Mouse (Mus musculus): Measurements from ENCODE around the gene Lrig3.

The Lrig3 gene

GRCm38 (mm10) chr10:125965968-125966480 is at the start of gene Lrig3:
TSS of gene Lrig3 (plus strand) at chr10:125966168.
- no peak for DNase-seq (ENCODE audit: low spot score)

GRCm38 (mm10) chr10:125916781-125917180 is 49.2 kb upstream of the Lrig3 start:
- no peak for DNase-seq (ENCODE audit: low spot score)

GRCm38 (mm10) chr10:125917436-125917871 is 48.5 kb upstream of the Lrig3 start:
- DNase-seq (ENCODE audit: low spot score), result no peak

- no peak for DNase-seq (ENCODE audit: low spot score)
Measured at GRCm38 (mm10) chr10:125918994-125919393, 47.0 kb upstream of the Lrig3 start.

- DNase-seq (ENCODE audit: low spot score), result no peak
Measured at GRCm38 (mm10) chr10:125921654-125922446, 44.1 kb upstream of the Lrig3 start.

- no peak for DNase-seq (ENCODE audit: low spot score)
Measured at GRCm38 (mm10) chr10:125929961-125930360, 36.0 kb upstream of the Lrig3 start.

GRCm38 (mm10) chr10:125933388-125933787 is 32.6 kb upstream of the Lrig3 start:
- no peak for DNase-seq (ENCODE audit: low spot score)

GRCm38 (mm10) chr10:125934095-125934494 is 31.9 kb upstream of the Lrig3 start:
- DNase-seq (ENCODE audit: low spot score), result no peak

- DNase-seq (ENCODE audit: low spot score), result no peak
Measured at GRCm38 (mm10) chr10:125937517-125938497, 28.2 kb upstream of the Lrig3 start.

GRCm38 (mm10) chr10:125938528-125939402 is 27.2 kb upstream of the Lrig3 start:
- no peak for DNase-seq (ENCODE audit: low spot score)

- DNase-seq (ENCODE audit: low spot score), result no peak
Measured at GRCm38 (mm10) chr10:125940316-125941059, 25.5 kb upstream of the Lrig3 start.

- DNase-seq (ENCODE audit: low spot score), result no peak
Measured at GRCm38 (mm10) chr10:125943098-125943497, 22.9 kb upstream of the Lrig3 start.

GRCm38 (mm10) chr10:125944762-125945504 is 21.0 kb upstream of the Lrig3 start:
- DNase-seq (ENCODE audit: low spot score), result no peak

GRCm38 (mm10) chr10:125948842-125949474 is 17.0 kb upstream of the Lrig3 start:
- DNase-seq (ENCODE audit: low spot score), result no peak

GRCm38 (mm10) chr10:125951633-125952032 is 14.3 kb upstream of the Lrig3 start:
- no peak for DNase-seq (ENCODE audit: low spot score)

- no peak for DNase-seq (ENCODE audit: low spot score)
Measured at GRCm38 (mm10) chr10:125954343-125954742, 11.6 kb upstream of the Lrig3 start.

- no peak for DNase-seq (ENCODE audit: low spot score)
Measured at GRCm38 (mm10) chr10:125954747-125955530, 11.0 kb upstream of the Lrig3 start.

- no peak for DNase-seq (ENCODE audit: low spot score)
Measured at GRCm38 (mm10) chr10:125961411-125962107, 4.4 kb upstream of the Lrig3 start.

All from T-cell, adult 2 months (primary cell).